Mouse (Mus musculus): ENCODE data around the gene Ndfip2. TPM values are rescaled to one million over a fixed set of nuclear protein-coding genes. Genes with fewer than 3 reads are reported as not detected.

Gene Ndfip2
- polyA plus RNA-seq, 1 experiment = 13.7 TPM

DNA sequence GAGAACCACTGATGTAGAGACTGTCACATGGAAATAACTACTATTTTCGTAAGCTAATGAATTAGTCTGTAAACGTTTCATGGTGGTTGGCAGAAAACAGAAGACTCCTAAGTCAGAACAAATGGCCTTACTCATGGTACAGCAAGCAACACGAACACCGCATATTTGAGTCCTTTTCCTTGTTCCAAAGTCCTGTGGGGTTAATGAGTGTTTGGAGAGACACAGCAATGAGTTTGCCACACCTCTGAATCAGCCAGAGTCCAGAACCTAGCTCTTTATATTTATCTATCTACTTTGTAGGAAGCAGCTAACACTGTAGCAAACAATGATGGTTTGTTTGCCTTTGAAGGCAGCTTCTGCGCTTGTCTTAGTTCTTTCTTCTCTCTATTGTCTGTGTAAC lies 4.5 kb downstream of the Ndfip2 start:
- no peak for TF ChIP-seq GATA1 (IDR thresholded peaks at IDR 0.05; ENCODE audit: low read length)

DNA sequence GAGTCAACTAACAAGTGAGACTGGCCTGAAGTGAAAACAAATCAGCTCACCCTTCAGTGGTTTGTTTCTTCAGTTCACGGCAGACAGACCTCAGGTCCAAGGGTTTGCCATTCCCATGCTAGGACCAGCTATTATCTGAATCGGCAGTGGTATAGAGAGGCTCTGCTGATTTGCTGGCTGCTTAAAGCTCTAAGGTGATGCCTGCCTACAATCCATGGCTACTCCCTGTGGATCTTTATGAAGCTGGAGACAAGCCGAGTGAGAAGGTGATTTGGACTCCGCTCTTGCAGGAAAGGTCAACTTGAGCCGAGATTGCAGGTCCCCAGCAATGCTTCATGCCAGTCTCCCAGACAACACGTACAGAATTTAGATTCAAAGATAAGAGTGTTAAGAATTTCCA lies 8.7 kb downstream of the Ndfip2 start:
- no peak for TF ChIP-seq GATA1 (IDR thresholded peaks at IDR 0.05; ENCODE audit: low read length)

DNA sequence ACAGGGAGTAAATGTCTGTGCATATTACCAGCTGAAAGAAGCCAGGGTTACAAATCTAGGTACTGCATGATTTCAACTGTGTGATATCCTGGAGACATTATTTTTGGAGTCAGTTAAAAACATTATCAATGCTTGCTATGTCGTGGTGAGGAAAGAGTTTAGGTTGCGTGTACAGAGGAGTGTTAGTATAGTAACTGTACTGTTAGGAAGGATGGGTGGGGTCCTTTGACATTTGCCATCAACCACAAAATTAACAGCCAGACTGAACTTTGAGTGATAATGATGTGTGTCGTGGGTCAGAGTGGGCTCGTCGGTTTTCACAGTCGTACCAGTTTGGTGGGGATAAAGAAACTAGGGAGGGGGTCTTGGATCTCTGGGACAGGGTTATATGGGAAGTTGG lies 13.7 kb downstream of the Ndfip2 start:
- no peak for TF ChIP-seq GATA1 (IDR thresholded peaks at IDR 0.05; ENCODE audit: low read length)

DNA sequence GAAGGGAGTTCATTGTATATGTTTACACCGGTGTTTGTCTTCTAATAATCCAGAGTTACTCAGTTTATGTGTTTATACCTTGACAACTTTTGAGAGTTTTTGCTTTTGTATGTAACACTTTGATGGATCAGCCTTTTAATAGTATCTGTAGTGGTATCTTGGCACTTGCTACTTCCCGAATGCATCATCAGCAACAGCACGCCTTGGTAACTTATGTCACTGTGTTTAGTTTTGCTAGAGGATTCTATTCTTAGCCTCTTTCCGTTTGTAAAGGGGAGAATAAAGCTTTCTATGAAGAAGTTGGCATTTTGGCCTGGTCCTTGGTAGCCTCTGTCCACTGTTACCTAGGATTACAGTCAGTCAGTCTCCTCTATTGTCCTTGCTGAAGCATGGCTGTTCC lies 14.2 kb downstream of the Ndfip2 start:
- TF ChIP-seq GATA1 (IDR thresholded peaks at IDR 0.05; ENCODE audit: low read length) = no peak

DNA sequence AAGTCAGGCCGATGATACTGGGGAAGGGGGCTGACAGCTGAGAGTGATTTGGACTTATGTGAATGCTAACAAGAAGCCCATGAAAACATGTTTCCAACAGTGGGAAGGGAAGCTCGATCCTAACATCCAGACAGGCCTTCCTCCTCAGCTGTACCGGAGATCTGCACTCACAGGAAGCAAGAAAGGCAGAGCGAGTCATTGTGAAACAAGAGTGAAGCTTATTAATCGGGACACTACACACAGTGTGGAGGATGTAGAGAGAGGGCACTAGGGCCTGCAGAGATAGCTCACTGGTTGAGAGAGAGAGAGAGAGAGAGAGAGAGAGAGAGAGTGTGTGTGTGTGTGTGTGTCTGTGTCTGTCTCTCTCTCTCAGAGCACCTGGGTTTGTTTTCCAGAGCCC lies 16.8 kb downstream of the Ndfip2 start:
- no peak for TF ChIP-seq GATA1 (IDR thresholded peaks at IDR 0.05; ENCODE audit: low read length)

DNA sequence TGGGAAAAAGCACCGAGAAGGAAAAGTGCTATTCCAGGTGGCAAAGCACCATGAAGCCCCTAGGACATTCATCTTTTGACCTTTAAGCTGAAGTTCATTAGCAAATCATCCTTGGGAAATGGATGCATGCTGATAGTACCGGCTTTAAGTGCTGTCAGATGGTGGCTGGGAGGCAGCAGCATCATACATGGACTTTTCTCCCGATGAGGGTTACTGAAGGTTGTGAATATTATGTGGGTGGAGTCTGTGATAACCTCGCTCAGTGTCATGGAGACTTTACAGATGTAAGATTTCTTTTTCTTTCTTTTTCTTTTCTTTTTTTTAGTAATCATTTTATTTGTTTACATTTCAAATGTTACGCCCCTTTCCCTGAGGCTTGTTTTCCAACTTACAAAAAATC lies 18.9 kb downstream of the Ndfip2 start:
- TF ChIP-seq GATA1 (IDR thresholded peaks at IDR 0.05; ENCODE audit: low read length) = no peak

DNA sequence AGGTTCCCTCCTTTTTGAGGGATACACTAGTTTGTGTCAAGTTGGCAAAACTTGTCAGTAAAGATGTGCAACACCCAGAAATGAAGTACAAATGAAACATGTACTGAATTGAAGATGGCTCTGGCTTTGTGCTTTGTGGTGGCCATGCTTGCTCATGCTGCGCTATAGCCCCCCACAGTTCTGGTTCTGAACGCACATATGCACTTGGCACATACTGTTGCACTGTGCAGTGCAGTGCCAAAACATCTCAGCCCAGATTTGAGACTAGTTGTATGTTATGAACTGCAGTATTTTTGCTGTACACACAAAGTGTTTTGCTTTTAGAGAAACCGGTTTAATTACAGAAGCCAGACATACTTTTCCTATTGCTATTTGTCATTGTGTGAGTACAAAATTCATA lies 25.7 kb downstream of the Ndfip2 start:
- TF ChIP-seq GATA1 (IDR thresholded peaks at IDR 0.05; ENCODE audit: low read length) = no peak

DNA sequence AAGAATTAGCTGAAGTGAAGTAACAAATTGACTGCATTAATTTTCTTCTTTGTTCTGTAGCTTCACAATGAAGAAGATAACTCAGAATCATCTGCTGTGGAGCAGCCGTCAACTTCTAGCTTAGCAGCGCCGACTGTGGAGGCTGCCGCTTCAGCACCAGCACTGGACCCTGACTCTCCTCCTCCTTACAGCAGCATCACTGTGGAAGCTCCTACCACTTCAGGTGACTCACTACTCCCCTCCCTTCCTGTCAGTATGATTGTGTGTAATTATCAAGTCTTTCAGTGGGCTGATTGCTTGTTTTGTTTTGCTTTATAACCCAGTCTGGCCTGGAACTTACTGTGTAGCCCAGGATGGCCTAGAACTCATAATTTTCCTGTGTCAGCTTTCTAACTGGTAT lies 29.2 kb downstream of the Ndfip2 start:
- no peak for TF ChIP-seq GATA1 (IDR thresholded peaks at IDR 0.05; ENCODE audit: low read length)

DNA sequence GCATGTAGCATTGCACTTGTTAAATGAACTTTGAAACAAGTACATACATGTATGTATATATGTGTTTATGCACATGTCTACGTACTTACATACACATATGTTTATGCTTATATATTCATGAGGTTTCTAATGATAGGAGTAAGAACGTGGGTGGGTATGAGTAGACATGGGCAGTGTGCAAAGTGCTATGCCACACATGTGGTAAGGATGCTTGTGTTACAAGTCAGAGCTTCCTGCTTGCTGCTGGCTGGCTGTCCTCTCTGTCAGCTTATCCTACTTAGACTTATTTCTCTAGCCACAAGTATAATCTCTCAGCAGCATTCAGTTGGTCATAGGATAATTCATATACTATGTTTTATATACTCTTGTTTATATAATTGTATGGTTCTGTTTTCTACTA lies 29.6 kb downstream of the Ndfip2 start:
- TF ChIP-seq GATA1 (IDR thresholded peaks at IDR 0.05; ENCODE audit: low read length) = no peak

DNA sequence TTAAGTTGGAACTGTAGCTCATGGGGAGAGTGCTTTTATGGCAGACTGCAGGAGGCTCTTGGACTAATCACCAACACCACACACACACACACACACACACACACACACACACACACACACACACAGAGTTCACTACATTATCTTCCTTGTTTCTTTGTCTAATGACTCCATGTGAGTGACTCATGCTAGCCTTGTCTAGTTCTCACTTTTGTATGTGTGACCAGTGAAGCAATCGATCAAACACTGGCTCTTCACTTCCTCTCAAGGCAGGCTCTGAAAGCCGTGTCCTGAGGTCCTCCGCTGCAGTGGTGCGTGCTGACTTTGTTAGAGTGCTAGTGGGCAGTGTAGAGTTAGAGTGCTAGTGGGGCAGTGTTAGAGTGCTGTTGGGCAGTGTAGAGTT lies 30.2 kb downstream of the Ndfip2 start:
- no peak for TF ChIP-seq GATA1 (IDR thresholded peaks at IDR 0.05; ENCODE audit: low read length)

DNA sequence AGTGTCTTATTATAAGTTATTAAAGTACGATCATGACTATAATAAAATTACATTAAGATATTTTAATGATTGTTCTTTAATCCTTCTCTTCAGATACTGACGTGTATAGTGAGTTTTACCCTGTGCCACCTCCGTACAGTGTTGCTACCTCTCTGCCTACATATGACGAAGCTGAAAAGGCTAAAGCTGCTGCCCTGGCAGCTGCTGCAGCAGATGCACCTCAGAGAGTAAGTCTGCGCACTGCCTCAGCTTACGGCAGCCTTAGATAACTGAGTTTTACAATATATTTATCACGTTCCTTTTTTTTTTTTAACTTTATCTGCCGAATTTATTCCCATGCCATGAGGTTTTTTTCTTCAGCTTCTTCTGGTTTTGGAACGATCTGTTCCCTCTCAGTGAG lies 33.8 kb downstream of the Ndfip2 start:
- TF ChIP-seq GATA1 (IDR thresholded peaks at IDR 0.05; ENCODE audit: low read length) = no peak

DNA sequence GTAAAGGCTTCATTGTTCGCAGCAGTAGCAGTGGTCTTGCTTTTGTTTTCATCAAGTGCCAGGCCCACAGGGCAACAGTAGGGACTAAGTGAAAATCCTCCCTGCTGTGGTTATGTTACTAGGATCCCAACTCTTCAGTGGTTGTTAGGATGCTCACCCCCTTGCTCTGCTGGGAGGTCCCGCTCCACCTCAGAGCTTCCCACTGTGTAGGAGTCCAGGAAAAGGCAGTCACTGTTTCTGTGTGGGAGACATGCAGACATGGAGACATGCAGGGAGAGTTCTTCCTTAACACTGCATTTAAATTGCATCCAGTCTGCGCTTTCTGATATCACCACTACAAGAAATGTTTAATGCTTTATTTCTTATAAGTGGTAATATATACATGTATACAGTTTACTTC lies 35.4 kb downstream of the Ndfip2 start:
- TF ChIP-seq GATA1 (IDR thresholded peaks at IDR 0.05; ENCODE audit: low read length) = no peak

DNA sequence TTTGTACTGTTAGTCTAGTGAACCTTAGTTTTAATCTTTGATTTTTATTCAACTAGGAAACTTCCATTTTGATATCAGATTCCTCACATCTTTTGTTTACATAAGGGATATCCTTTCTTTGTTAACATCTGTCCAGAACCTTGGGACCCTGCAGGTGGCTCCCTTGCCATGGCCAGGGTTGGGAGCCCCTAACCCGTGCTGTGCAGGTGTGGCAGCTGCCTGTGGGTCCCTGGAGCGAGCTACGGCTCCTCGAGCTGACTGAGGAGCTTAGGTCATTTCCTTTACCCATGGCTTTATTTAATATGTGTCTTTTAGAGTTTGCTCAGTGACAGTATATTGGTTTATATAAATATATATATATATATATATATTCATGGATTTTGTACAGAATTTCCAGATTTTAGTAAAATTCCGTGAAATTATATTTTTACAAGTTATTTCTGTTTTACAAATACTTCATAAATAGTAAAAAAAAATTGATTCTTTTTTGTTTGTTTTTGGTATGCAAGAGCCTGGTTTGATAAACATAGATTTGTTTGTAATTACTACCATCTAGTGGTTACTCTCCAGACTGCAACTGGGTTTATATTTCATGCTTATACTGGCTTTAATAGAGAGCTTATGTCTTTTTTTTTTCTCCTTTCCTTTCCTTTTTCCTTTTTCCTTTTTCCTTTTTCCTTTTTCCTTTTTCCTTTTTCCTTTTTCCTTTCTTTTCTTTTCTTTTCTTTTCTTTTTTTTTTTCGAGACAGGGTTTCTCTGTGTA lies 37.6 kb downstream of the Ndfip2 start:
- no peak for TF ChIP-seq GATA1 (IDR thresholded peaks at IDR 0.05; ENCODE audit: low read length)

DNA sequence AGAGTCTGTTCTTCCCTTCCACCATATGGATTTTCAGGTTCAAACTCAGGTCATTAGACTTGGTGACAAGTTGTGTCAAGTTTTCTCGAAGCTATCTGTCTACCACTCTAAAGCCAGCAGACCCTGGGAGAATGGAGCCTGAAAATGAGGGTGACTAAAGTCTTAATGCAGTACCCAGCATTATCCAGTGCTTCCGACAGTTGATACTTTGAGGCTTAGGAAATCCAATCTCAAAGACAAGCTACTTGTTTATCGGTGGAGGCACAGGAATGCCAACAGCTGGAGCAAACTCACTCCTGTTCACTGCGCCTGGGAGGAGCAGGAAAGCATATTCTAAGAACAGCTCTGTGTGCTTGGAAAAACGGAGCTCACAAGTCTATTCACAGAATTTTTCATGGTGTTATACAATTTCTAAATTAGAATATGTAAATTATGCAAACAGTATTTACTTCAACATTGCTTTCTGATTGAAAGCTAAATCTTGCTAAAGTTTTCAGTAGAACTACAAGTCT lies 41.4 kb downstream of the Ndfip2 start:
- TF ChIP-seq GATA1 (IDR thresholded peaks at IDR 0.05; ENCODE audit: low read length) = no peak

DNA sequence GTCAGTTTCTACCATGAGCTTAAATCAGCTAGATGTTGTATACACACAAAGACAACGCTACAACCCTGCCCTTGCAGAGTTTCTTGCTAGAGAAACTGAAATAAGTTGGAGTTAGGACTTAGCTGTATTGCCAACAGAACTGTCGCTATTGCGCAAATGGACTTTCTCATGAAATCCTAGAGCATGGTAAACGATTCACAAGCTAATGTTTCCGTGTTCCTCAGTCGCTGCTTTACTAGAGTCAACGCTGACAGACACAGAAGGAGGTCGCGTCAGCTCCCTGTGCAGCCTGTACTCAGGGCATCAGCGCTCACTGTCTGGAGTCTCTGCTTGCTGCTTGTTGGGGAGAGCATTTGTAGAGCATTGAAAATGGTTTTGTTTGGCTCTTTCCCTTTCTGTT lies 42.2 kb downstream of the Ndfip2 start:
- TF ChIP-seq GATA1 (IDR thresholded peaks at IDR 0.05; ENCODE audit: low read length) = no peak

DNA sequence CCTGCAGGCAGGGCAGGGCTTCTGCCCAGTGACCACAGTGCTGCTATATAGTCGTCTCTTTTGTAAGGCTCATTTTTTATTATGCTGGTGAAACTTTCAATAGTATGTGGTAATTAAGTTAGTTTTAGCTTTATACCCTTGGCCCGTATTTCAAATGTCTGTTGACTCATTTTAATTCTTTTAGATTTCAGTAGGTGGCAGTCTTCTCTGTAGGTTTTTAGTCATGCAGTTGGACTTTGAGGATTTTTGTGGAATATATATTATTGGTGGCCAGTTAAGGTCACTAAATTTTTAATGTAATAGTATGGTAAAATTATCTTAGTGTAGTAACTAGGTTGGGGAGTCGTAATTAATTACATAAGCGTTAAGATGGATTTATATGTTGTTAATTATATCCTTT lies 44.3 kb downstream of the Ndfip2 start:
- TF ChIP-seq GATA1 (IDR thresholded peaks at IDR 0.05; ENCODE audit: low read length) = no peak

DNA sequence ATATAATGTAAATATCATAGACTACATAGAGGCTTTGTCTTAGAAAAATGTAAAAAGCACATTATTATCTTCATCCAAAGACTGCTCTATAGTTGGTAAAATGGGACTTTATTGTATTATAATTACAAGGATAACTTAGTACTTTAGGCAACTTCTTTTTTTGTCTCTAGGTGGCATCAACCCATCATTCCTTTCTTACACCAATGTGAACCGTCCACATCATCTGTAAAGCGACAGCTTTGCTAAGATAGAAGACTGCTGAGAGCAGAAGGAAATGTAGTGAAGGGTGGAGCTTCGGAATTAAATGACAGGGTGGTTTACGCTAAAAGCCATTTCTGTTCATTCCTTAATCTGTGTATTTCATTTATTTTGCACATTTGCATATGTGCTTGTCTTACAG lies 49.3 kb downstream of the Ndfip2 start:
- TF ChIP-seq GATA1 (IDR thresholded peaks at IDR 0.05; ENCODE audit: low read length) = no peak

DNA sequence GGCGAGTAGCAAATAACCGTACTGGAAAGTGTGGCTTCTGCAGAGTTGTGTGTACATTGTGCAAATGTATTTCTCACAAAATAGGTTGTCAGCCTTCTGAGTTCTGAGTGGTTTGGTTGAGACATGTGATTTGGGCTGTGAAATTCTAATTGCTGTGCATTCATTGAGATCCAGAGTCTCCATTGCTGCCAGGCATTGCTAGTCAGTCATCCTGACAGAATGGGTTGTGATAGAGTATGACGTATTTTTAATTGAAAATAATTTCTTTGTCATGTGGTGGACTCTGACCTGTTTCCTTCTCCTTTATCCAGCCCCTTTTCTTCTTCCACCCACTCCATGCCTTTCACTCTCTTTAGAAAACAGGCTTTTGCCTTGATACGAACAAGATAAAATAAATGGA lies 54.0 kb downstream of the Ndfip2 start:
- no peak for TF ChIP-seq GATA1 (IDR thresholded peaks at IDR 0.05; ENCODE audit: low read length)
